Mouse (Mus musculus) A20 (cell line): ENCODE results near the gene Edn3.

Experiments used
- DNase-seq: peaks from one replicate; pipeline ENCODE4 v3.0.0-alpha.2; 2011; ENCODE audit warnings: low read depth, low spot score

Edn3 gene

DNA sequence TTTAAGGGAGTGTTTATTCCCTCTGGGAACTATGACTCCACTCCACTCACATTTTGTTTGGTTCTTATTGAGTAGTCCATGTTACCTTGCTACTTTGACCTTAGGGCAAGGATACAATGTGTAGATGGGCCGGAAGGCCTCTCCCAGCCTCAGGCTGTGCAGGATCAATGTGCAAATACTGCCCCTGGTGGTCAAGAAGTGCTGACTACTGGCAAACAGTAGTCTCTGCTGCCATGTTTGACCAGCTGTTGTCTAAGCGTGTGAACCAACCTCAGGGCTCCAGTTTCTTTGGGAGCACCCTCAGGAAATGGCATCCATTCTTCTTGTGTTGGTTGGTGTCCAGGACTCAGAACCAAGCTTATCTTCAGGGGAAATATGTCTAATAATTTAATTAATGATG is 36.6 kb downstream of the Edn3 start:
- peak; percentile 18 for DNase-seq

DNA sequence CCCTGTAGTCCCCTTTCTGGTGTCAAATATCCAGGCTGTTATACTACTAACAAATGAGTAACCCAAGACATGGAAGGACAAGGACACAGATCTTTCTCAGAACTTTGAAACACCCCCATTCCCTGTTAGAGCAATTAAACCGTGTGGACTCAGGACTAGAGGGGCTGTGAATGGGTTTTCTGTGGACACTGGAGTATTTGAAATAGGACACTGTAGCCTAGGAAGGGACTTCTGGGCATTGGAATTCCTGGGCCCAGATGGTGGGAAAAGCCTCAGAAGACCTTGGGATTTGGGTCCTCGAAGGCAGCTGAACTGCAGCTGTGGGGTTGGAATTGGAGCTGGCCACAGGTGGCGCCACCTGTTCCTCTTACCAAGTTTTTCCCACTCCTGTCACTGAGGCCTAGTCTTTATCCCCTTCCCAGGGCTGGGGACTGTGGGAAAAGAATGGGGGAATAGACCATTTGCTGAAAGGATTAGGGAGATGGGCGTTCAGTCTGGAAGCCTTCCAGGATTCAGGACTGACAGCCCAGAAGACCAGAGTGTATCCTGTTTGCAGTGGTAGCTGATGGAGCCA is 37.2 kb downstream of the Edn3 start:
- DNase-seq = no peak

DNA sequence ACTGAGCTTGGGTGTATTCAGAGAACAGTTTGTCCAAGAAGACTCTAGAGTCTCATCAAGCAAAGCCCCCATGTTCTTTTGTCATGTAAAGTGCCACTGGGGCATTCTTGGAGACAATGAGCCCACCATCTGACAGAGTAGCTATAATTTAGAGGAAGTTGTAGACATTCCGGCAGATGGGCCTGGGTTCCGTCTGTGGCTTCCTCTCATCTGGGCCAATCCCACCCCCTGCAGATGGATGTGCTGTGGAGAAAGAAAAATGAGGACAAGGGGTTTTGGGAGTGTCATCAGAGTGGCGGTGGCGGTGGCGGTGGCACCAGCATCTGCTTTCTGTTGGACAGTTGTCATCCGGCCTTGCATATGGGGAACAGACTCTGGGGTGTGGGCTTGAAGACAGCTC is 42.0 kb downstream of the Edn3 start:
- DNase-seq = no peak

DNA sequence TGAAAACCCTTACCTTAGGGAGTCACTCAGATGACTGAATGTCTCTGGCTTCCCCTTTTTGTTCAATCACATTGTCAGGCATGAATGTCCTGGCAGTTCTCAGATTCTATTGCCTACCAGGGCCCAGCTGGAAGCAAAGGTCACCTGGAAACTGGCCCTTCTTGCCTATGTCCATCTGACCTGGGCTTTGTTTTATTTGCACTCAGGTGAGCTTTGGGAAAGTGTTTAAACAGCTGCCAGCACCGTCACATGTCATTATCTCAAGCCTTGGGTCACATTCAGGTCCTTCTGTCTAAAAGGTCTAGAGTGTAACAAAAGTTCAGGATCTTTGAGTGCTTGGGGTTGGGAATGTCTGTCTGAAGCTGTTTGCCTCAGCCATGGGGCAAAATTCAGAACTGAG is 43.2 kb downstream of the Edn3 start:
- no peak for DNase-seq

DNA sequence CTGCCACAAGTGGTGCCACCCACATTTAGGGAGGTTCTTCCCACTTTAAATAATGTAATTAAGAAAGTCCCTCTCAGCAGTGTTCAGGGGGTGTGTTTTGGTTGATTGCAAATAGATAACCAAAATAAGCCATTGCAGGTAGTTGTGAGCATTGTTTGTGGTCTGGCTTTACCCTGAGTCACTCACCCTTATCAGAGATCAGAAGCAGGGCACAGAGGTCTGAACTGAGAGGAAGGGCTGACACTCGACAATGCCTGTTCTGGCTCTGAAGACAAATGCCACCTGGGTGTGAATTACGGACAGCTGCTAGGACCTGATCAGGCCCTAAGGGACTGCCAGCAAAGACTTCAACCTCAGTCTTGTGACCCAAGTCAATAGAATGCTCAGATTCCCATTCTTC is 47.5 kb downstream of the Edn3 start:
- DNase-seq = peak; percentile 16

DNA sequence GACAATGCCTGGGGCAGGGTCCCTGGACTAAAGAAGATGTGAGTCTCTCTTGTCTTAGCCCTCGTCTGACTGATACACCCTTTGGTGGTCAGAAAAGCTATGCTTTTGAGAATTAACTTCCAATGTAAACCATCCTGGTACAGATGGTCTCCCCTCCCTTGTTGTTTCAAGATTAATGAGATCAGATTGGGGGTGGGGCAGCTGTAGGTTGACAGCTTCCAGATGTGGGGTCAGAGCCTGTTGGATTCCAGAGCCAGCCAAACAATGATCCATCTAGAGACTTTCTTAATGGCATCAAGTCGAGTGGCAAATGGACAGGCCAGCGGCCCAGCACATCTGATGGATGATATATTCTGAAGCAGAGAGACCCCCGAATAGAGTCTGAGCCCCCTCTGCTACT is 48.9 kb downstream of the Edn3 start:
- DNase-seq = no peak

DNA sequence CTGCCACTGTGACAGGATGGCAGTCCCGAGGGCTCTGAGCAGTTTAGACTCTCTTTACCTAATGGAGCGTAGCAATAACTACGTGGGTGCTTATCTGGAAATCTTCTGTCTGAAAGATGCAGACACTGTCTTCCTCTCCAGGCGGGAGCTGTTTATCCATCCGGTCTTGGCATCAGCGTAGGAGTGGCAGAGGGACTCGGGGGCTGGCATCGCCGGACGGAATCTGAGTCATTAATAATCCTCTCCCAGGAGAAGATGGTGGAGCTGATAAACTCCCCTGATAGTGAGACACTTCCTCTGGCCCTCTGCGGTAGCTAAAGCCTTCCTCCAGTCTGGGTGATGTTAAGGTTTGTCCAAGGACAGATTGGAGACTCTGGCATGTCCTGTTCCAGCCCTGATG is 52.9 kb downstream of the Edn3 start:
- DNase-seq = no peak

DNA sequence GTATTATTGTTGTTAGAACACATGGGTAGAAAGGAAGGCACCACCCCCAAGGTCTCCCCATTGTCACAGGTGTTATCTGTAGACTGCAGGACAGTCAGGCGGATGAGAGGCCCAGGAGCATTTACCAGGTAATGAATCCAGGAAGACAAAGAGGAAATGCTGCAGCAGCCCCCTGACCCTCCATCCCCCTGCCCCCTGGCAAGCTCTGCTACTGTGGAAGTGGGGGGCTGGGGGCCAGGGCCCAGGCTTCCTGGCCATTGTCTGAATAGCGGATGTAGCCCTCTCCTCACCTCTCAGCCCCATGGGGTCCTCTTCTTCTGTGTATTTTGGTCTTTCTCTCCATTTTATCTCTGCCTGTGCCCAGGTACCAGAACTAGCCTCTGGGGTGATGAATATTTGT is 55.7 kb downstream of the Edn3 start:
- DNase-seq = no peak

DNA sequence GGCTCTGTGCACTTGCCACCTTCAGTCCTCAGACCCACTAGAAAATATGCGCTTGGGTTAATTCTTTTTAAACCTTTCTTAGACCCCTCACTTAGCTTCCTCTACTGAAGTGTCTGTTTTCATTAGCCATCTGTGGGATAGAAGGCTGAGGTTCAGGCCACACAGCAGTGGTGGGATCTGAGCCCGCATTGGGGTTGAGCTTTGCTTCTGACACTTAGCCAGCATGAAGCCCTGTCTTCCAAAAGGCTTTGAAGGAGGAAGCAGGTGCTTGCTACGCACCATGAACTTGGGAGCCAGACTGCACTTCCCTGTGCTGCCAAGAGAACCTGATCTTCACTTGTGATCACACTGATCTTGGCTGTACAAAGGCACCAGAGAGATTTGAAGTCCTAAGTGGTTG is 59.9 kb downstream of the Edn3 start:
- no peak for DNase-seq

DNA sequence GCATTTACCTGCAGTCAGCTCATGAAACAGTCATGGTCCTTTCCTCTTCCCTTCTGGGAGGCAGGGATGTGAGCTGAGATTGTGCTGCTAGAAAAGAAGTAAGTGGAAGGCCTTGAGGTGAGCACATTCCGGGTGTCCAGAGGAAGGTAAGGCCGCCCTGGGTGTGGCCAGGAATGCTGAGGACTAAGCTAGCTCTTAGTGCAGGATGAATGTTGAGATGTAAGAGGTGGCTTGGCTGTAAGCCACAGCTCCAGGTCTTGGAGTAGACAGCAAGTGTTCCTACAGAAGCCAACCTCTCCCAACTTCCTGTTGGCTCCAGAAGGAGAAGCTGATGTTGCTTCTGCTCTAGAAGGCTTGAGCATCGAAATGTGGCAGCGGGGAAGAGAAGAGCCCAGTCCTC is 67.4 kb downstream of the Edn3 start:
- no peak for DNase-seq

DNA sequence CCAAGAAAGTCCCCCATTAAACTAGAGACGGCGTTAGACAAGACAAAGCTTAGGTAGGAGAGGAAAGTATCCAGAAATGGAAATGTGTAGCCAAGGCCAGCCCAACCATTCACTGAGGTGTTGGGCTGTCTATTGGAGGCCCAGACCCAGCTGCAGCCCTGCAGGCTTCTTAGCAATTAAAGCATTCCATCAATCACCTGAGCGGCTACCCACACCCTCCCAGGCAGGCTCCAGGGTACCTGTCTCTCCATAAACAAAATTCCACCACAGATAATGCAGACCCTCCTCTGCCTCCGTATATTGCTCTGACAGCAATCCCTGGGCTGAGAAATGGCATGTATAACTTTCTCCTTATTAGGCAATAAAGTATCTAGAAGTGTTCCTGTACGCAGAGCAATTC is 73.2 kb downstream of the Edn3 start:
- DNase-seq = no peak
